Mouse (Mus musculus): ENCODE measurements around the gene Nfatc4.

The Nfatc4 gene

DNA sequence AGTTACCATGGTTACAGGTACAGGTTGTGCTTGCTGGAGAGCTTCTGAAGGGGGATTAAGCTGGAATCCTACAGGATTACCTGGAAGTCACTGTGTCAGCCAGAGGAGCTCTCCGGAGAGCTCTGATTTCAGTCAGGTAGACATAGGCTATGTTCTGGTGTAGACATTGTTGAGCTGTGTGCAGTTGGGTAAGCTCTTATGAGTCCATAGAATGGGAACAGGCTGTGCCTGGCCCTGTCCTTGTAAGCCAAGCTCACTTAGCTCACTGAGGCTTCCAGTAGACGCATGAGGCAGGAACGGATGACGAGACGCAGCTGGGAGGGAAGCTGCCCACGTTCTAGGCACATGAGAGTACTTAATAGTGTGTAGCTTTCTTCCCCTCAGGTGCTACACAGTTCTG lies 39.2 kb downstream of the Nfatc4 start:
- TF ChIP-seq GATA4 (IDR thresholded peaks at IDR 0.05; ENCODE audit: insufficient replicate concordance, low read length), result no peak

DNA sequence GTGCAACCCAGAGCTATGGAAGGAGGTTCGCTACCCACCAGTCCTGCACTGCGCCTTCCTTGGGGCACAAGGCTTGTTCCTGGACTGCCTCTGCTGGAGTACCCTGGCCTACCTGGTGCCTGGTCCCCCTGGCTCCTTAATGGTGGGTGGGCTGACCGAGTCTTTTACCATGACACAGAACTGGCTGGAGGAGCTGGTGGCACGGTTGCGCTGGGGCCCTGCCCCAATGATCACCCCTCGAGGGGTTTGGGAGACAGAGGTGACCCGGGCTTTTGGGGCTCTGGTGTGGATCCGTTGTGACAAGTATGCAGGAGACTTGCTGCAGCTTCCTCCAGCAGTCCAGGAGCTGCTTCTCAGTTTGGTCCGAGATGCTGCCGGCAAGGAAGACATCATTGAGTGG lies 40.0 kb downstream of the Nfatc4 start:
- no peak for TF ChIP-seq GATA4 (IDR thresholded peaks at IDR 0.05; ENCODE audit: insufficient replicate concordance, low read length)

DNA sequence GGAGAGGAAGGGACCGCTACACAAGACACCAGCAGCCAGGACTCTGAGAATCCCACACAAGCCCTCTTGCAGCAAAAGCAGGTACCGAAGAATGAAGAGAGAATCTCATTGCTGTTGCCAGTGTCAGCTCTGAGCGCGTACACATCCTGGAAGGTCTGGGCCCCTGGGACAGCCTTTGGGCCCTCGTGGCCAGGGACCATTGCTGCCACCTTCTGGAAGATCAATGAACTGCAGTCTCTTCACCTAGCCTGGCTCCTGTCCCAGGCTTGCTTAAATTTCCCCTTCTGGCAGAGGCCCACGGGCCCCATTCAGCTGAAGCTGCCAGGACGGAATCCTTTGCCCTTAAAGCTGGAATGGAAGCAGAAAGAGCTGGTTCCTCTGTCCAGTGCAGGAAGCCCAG lies 40.8 kb downstream of the Nfatc4 start:
- TF ChIP-seq GATA4 (IDR thresholded peaks at IDR 0.05; ENCODE audit: insufficient replicate concordance, low read length), result no peak

DNA sequence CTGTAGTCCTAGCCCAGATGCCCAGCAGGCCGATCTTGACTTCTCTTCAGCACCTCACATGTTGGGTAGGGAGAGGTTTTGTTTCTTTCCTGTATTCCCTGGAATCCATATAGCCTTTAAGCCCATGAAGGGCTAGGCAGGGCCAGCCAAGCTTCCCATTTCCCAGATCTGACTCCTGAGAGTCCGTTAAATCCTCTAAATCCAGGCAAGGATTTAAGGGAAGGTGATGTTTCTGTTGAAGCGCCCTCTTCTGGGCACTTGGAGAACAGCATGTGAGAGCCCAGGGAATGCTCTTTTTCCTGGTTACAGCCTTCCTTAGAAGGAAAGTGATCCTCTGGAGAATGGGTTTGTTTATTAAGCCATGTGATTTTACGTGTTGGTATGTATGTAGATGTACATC lies 44.0 kb downstream of the Nfatc4 start:
- TF ChIP-seq GATA4 (IDR thresholded peaks at IDR 0.05; ENCODE audit: insufficient replicate concordance, low read length), result no peak

DNA sequence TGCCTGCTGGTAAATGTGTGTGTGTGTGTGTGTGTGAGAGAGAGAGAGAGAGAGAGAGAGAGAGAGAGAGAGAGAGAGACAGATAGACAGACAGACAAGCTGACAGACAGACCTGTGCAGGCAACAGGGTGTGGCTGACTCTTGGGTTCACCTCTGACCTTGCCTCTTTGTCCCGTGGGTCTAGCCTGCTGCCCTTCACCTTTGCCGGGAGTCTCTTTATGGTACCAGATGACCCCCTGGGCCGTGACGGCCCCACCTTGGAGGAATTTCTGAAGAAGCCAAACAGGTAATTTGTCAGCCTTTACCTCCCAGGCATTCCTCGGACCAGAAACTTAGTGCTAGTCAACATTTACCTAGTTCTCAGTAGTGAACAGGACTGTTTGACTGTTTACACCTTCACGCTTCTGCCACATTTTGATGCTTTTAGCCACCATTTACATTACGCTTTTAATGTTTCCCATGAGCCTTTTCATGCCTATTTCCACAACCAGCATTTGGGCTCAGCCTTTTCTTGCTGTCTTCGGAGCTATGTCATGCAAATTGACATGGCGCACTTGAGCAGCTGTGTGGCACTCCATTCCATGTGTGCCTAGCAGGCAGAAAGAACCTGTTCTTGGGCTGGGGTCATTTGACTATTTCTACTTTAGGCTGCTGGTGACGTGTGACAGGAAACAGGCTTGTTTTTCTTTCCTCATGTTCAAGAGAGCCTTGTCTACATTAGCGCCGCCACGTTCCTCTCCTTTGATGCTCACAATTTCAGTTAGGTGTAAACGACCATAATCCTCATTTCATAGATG lies 45.5 kb downstream of the Nfatc4 start:
- no peak for TF ChIP-seq GATA4 (IDR thresholded peaks at IDR 0.05; ENCODE audit: insufficient replicate concordance, low read length)

DNA sequence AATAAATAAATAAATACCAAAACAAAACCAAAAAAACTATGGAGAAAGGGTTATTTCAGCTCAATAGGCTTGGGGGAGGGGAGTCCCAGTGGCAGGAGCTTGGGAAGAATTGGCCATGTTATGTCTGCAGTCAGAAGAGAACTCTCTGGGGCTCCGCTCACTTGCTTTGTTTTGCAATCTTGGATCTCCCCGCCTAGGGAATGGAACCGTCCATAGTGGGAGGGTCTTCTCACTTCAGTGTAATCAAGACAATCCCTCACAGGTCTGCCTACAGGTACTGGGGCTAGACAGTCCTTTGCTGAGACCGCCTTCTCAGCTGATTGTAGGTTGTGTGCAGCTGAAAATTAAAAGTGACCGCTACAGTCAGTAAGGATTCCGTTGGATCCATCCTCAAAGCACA lies 46.6 kb downstream of the Nfatc4 start:
- no peak for TF ChIP-seq GATA4 (IDR thresholded peaks at IDR 0.05; ENCODE audit: insufficient replicate concordance, low read length)

DNA sequence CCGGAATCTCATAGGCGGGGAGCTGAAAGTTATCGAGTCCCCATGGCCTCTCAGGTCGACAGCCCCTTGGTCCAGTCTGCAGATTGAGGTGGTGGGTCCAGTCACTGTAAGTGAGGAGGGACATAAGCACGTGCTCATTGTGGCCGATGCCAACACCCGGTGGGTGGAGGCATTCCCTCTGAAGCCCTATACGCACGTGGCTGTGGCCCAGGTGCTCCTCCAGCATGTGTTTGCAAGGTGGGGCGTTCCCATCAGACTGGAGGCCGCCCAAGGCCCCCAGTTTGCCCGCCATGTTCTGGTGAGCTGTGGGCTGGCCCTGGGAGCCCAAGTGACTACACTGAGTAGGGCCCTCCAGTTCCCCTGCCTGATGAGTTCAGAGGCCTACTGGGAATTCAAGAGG lies 49.1 kb downstream of the Nfatc4 start:
- TF ChIP-seq GATA4 (IDR thresholded peaks at IDR 0.05; ENCODE audit: insufficient replicate concordance, low read length), result no peak

DNA sequence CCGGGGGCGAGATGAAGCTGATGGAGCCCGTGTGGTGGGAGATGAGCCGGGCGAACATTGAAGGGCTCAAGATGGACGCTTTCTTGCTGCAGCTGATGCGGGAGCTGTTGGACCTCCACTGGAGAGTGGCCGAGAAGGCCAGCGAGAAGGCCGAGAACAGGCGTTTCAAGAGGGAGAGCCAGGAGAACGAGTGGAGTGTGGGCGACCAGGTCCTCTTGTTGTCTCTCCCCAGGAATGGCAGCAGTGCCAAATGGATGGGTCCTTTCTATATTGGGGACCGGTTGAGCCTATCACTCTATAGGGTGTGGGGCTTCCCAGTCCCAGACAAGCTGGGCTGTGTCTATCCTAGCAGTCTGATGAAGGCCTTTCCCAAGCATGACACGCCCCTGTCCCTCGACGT lies 49.6 kb downstream of the Nfatc4 start:
- no peak for TF ChIP-seq GATA4 (IDR thresholded peaks at IDR 0.05; ENCODE audit: insufficient replicate concordance, low read length)

DNA sequence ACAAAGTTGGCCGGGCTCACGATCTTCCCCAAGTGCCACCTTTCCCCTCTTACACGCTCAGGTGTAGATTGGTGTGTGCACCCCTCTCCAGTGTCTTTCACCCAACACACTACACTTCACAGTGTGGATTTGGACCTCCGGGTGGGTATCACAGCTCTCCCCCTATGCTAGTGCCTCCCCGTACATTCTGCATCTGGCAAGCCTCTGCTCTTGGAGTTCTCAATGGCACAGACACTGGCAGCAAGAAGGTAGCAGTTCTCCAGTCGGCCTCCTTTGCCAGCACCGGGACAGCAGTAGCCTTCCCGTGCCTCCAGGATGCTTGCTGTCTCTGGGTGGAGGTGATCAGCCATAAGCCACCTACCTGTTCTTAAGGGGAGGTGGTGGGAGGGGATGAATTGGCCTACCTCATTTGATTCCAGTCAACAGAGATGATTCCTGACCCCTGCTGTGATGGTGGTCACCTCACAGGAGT lies 50.3 kb downstream of the Nfatc4 start:
- no peak for TF ChIP-seq GATA4 (IDR thresholded peaks at IDR 0.05; ENCODE audit: insufficient replicate concordance, low read length)

DNA sequence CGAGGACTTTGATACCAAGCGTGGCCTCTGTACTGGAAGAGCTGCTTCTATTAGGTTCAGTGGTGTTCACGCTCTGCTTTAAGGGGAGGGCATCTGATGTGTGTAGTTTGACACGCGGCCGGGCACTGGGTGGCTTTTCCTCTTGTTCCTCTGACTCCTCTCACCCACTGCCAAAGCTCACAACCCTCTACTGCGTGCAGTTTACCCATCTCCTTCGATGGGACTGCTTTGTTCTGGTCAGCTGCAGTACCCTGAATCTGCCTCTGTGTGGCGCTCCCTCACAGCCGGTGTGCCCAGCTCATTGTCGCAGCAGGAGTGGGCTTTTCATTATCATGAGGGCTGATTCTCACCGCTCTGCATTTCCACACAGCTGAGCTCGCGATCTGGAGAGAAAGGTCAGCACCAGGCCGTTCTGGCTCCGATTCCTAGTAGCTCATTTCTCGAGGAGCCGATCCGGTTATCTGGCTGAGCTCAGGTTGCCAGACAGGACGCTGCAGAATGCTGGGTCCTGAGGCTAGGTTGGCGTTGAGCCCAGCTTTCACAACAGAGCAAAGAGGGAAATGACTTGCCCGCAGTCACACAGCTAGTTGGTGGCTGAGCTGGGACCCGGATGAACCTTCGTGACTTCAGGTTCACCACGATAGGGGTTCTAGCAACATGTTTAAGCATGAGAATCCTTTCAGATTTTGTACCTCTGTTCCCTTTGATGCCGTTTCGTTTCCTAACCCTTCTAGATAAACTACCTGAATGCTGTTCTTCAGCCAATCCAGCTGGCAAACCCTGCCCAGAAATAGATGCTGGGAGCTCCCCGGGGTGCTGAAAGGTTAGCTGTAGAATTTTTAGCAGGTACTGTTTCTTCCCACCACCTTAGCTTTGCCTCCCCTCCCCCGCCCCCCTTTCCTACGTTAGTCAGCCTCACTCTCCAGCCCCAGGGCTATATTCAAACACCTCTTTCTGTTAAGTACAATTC lies 51.1 kb downstream of the Nfatc4 start:
- TF ChIP-seq GATA4 (IDR thresholded peaks at IDR 0.05; ENCODE audit: insufficient replicate concordance, low read length), result no peak; the same call in 1 of the 2 replicates

DNA sequence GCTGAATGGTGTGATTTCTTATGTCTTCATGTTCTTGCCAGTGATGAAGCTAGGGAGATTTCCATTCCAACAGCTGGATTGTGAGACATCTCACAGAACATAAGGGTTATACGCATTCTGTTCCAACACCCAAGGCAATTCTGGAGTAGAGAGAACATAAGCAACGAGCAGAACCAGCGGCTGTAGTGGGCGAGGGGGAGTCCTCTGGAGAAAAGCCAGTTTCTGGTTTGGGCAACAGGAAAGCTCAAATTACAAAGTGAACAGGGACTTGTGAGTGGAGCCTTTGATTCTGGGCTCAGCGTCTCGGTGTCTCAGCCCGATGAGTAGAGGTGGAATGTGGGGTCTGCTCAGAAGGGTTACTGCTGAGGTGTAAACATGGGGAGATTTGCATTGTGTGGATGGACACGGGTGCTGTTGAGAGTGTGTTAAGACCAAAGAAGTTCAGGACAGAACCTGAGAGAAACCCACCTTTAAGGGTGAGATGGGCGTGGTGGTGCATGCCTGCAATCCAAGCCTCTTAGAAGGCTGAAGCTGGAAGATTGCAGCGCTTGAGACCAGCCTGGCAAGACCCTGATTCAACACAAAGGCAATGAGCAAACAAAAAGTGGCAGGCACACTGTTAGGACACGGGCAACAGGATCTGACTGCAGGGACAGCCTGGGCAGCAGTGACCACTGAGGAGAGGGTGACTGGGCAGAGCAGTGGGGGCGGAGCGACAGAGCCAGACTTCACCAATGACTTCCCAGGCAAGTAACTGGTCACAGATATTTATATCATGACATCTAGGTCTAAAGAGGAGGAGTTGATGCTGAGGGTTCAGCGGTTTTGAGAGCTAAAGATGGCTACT lies 54.7 kb downstream of the Nfatc4 start:
- TF ChIP-seq GATA4 (IDR thresholded peaks at IDR 0.05; ENCODE audit: insufficient replicate concordance, low read length), result no peak

DNA sequence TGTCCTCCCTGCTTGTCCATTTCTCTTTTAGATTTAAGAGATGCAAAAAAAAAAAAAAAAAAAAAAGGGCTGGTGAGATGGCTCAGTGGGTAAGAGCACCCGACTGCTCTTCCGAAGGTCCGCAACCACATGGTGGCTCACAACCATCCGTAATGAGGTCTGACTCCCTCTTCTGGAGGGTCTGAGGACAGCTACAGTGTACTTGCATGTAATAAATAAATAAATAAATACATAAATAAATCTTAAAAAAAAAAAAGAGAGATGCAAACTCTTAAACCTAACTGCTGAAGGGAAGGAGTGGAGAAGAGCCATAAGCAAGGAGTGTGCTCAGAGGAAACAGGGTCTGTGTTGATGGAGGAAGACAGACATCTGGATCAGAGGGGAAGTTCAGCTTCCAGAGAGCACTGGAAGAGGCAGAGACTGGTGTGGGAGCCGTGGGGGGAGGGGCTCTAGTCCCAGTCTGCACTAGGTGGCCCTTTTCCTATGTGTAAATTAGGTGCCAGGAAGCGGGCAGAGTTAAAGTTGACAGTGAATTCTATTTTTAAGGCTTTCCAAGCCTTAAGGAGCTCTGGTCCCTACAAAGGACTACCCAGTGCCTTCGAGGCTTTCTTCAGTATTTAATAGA lies 55.5 kb downstream of the Nfatc4 start:
- no peak for TF ChIP-seq GATA4 (IDR thresholded peaks at IDR 0.05; ENCODE audit: insufficient replicate concordance, low read length)

DNA sequence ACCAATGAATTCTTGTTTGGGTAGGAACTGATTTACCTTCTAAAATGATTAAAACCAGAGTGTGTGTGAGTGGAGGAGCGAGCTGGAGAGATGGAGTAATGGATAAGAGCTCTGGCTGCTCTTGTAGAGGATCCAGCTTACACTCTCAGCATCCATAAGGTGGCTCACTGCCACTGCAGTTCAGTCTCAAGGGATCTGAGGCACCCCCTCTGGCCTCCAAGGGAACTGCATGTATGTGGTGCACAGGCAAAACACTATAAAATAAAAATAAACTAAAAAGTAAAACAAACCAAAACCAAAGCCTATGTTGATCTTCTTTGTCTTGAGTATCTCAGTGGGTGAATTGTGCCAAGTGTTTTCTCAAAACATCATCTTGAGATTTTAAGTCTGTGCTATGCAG lies 56.7 kb downstream of the Nfatc4 start:
- no peak for TF ChIP-seq GATA4 (IDR thresholded peaks at IDR 0.05; ENCODE audit: insufficient replicate concordance, low read length)

DNA sequence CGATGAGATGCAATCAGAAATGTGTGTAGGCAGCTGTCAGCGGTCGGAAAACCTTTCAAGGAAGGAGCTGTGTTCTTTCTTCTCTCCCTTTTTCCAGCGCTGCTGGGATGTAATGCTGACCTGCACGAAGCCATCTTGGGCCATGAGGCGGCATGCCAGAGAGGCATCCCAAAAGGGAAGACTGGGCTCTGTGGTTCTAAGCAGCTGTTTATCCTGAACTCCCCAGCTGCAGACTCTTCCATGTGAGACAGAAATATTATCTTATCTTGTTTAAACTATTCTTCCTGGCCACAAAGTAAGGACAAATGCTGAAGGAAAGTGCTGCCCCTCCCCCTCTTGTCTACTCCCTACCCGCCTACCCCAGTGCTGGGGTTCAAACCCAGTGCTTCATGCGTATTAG lies 58.0 kb downstream of the Nfatc4 start:
- TF ChIP-seq GATA4 (IDR thresholded peaks at IDR 0.05; ENCODE audit: insufficient replicate concordance, low read length), result no peak

All from liver, adult (tissue).